Mouse (Mus musculus) lung, adult 18-20 months (tissue): ENCODE results near the gene Ednra.

Source experiments
- DNase-seq, 2 experiments: peaks; one replicate each; pipeline ENCODE4 v3.0.0; 2022; ENCODE audit warnings: mixed read lengths in 2 of 2

Gene Ednra

DNA sequence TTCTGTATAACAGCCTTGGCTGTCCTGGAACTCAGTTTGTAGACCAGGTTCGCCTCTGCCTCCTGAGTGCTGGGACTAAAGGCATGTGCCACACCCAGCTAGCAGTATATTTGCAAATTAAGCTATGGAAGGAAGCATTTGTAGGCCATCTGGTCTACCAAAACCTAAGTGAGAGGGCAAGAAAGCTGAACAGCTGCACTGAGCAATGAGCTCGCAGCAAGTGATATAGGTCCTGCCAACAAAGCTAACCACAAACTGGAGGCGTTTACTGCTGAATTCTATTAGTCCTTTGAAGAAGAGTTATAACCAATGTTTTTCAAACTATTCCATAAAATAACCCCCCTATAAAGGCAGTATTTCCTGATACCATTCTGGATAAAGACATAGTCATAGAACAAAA is 86.7 kb downstream of the Ednra start:
- DNase-seq: no peak

DNA sequence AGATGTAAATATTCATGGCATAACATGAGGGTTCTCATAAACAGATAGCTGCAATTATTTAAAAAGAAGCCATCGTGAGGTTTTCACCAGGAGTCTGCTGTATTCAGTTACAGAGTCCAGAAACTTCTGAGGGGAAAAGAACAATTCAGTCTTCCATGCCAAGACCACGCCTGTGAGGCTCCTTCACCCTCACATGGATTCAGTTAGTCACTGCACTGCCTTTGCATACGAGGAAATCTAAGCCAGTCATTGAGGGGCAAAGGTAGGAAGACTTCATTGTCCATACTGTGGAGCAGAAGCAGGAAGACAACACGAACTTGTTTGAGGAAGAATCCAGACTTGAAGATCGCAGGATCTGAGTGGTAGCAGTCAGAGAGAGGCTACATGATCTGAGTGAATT is 90.2 kb downstream of the Ednra start:
- no peak for DNase-seq

DNA sequence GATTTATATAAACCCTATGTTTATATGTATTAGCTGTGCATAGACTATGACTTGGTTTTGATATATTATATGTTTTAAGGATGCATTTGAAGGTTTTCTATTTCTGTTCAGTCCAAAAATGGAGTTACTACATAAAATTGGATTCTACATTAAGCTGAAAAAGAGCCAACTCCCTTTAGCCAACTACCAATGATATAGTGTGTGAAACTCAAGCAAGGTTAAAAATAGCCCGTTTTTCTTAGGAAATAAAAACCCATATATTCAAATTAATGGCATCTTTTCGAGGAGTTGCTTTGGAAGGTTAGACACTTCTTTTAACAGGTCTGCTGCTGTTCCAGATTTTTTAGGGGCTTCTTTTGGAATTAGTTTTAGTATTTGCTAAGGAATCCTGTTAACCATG is 91.1 kb downstream of the Ednra start:
- DNase-seq: no peak

DNA sequence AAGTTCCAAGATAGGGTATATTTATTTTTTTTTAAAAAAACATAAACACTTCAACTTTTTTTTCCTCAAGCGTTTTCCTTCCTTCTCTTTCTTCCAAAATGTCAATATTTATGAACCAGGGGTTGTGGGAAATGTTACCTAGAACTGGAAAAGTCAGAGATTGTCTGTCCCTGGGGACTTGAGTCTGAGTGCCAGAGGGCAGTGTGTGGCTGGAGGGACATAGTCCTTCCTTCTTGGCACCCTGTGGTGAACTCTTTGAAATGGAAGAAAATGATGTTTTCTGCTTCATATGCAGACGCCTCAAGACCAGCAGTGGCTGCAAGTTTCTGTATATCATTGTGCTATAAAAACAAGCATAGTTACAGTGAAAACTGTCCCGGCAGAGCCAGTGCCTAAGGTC is 93.6 kb downstream of the Ednra start:
- no peak for DNase-seq

DNA sequence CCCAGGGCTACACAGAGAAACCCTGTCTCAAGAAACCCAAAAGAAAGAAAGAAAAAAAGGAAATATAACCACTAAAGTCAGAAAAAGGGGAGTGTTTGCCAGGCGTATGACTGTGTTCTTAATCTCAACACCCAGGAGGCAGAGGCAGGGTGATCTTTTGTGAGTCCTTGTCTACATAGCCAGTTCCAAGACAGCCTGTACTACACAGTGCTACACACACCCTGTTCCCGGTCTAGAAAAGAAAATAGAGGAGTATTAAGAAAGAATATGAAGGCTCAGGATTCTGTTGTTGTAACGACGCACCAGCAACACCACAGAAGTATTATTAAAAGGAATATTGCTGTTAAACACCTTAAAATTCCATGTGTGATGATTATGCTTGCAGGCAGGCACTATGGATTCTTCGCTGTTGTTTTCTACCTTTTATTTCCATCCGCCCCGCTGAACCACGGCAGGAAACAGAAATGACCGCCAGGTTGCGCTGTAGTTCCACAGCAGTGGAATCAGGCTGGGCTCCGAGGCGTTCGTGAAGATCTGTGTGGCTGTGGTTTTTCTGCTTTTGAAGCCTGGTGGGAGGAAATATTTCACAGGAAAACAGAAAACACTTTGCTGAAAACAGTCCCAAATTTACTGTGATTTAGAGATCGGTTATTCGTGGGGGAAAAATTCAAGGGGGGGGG is 94.3 kb downstream of the Ednra start:
- DNase-seq: peak; percentile 56 to 74

DNA sequence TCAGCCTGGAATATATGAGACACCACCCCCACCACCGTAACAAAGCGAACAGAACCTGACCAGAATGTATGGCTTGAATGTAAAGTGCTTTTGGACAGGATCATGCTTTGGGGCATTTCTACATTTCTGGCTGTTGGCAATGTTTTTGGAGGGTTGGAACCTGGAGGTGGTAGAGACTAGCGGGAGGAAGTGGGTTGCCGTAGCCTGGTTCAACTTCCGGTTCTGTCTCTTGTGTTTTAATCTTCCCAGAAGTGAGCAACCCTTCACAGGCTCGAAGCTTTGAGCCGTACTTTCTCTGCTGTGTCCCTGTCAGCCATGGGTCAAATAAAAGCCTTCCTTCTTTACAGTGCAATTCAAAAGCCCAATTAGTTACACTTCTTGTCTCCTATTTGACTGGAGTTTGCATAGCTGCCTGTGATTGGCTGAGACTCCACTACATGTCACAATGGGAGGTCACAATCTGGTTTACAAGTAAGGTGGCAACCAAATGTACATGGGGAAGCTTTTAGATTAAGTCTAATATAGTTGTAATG is 100.5 kb downstream of the Ednra start:
- DNase-seq: no peak

DNA sequence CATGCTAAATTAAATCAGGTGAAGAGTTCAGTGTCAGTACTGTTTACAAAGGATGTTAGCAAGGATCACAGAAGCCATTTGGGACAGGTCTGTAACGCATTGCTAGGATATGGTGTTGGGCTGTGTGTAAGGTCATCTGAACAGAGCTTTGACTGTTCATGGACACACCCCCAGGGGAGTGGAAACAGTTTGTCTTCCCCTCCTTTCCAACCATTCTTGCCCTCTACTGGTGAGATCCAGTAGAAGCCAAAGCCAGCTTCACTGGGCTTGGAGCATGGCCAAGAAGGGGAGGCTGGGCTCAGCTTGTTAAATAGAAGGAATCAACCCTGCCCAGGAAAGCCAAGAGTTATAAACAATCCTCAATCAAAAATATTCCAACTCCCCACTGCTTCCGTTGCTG is 106.3 kb downstream of the Ednra start:
- DNase-seq: peak; percentile 33 to 65
